Mouse (Mus musculus): ENCODE results near the gene Kalrn. TPM values are rescaled to one million over a fixed set of nuclear protein-coding genes. Genes with fewer than 3 reads are reported as not detected.
"Not testable (repeated sequence)": the region's sequence is repeated elsewhere in the genome, so short reads cannot be mapped to it uniquely, and the experiment has no call there.

Kalrn gene
- polyA plus RNA-seq, 1 experiment from 2014 or later: 16.6 TPM

DNA sequence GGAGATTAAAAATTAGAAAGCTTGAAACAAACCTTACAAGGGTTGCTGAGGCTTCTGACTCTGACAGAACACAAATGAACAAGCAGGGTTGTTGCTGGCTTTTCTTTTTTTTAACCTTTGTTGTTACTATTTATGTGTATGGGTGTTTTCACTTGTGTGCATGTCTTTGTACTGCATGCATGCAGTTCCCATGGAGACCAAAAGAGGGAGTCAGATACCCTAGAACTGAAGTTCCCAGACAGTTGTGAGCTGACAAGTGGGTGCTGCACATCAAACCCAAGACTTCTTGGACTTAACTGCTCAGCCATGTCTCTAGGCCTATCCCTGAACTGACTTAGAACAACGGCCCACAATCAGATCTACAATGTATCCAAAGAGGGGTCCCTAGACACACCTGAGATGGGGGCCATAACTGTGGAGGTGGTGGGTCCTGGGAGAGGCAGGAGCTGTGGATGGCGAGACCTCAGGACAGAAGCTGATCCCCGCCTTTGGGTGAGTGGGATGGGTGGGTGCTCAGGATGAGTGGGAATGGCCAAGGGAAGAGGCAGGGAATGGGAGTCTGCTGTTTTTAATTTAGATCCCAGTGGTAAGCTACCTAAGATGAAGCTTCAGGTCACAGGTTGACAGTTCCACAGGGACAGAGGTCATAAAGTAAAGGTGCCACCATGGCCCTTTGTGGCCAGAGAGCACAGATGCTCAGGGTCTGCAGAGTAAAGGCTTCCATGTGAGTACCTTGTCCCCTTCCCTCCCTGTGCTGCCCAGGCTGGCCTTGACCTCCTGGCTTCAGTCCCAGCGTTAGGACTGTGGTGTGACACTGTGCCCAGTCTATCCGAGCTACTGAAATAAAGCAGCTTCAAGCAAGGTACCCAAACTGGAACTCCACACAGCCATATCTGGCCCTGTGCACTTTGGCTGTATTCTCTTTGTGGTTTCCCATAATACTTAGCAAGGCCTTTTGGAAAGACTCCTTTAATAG, 490.6 kb downstream of the Kalrn start:
- DNase-seq (ENCODE audit: low spot score): no peak
- no peaks in the 10 kb centered on the region for H3K27me3 ChIP-seq (ENCODE audit: insufficient read depth, poor library complexity, severe bottlenecking)
- H3K9me3 ChIP-seq: no peaks in the 10 kb centered on the region
- peaks cover 28% of the 10 kb centered on the region for H3K4me1 ChIP-seq (replicated peaks)
- 95% methylated on average over 5 of the region's 5 CpGs for WGBS
- H3K4me3 ChIP-seq: no peak overlapping the region
- no peaks in the 10 kb centered on the region for H3K36me3 ChIP-seq
- peak overlapping the region; percentile 50; the same call in 1 of the 2 replicates for H3K27ac ChIP-seq

- H3K4me1 ChIP-seq (replicated peaks): peaks cover 20% of the 10 kb centered on the region
- H3K4me3 ChIP-seq: no peak overlapping the region
- WGBS: 50% methylated on average over 19 of the region's 19 CpGs
- no peaks in the 10 kb centered on the region for H3K36me3 ChIP-seq
- no peaks in the 10 kb centered on the region for H3K27me3 ChIP-seq (ENCODE audit: insufficient read depth, poor library complexity, severe bottlenecking)
- peak overlapping the region; percentile 50; the same call in 1 of the 2 replicates for H3K27ac ChIP-seq
- peak; percentile 12 for DNase-seq (ENCODE audit: low spot score)
- H3K9me3 ChIP-seq: no peaks in the 10 kb centered on the region
Observed at GRCm38 (mm10) chr16:34081683-34082438, 491.5 kb downstream of the Kalrn start.

- not testable (repeated sequence) for H3K4me3 ChIP-seq; H3K27me3 ChIP-seq (ENCODE audit: insufficient read depth, poor library complexity, severe bottlenecking); H3K36me3 ChIP-seq; DNase-seq (ENCODE audit: low spot score); H3K27ac ChIP-seq; H3K9me3 ChIP-seq
- peaks cover 20% of the 10 kb centered on the region for H3K4me1 ChIP-seq (replicated peaks)
Observed at GRCm38 (mm10) chr16:34081314-34081682, 492.0 kb downstream of the Kalrn start.

DNA sequence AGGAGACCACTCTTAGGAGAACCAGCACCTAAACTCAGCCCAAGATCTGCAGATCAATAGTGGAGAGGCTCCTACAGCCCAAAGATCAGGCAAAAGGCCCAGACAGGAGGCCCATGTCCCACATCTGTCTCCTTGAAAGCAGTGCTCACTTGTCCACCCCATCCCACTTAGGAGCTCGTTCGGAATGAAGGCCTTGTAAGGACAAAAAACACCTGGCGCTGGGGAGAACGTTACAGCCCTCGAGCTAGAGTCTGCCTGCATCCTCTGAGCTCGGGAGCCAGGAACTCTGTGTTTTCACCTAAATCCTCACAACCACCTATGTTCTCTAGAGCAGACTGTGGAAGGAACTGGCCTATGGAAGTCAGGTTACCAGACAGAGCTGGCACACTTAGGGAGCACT, 492.5 kb downstream of the Kalrn start:
- Histone ChIP-seq H3K27me3 (ENCODE audit: insufficient read depth, poor library complexity, severe bottlenecking) (no peaks in the 10 kb centered on the region), H3K4me1 (replicated peaks) (peaks cover 20% of the 10 kb centered on the region), H3K9me3 (no peaks in the 10 kb centered on the region), H3K4me3 (no peak overlapping the region), H3K36me3 (no peaks in the 10 kb centered on the region), H3K27ac (no peak overlapping the region)
- 69% methylated on average over 6 of the region's 6 CpGs for WGBS
- no peak for DNase-seq (ENCODE audit: low spot score)

DNA sequence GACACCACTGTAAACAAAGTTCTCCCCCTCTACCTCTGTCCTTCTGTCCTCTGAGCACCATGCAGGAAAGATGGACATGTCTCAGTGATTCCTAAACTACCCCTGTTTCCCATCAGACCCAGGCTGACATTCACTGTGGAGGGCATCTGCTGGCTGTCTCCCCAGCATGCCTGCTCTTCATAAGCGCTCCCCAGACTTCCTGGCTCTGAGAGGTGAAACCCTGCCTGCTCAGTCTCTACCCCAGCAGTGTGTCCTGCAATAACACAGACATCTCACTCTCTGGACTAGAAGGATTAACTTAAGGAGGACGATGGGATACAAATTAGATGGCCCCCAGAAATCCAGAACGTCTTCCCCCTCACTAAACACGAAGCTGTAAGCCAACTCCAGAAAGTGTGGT, 493.8 kb downstream of the Kalrn start:
- Histone ChIP-seq H3K27me3 (ENCODE audit: insufficient read depth, poor library complexity, severe bottlenecking) (no peaks in the 10 kb centered on the region), H3K27ac (no peak overlapping the region), H3K4me1 (replicated peaks) (peaks cover 20% of the 10 kb centered on the region), H3K9me3 (no peaks in the 10 kb centered on the region), H3K4me3 (no peak overlapping the region), H3K36me3 (no peaks in the 10 kb centered on the region)
- 82% methylated on average over 4 of the region's 4 CpGs for WGBS
- no peak for DNase-seq (ENCODE audit: low spot score)

GRCm38 (mm10) chr16:34078732-34079131, 494.6 kb downstream of the Kalrn start:
- Histone ChIP-seq H3K9me3 (no peaks in the 10 kb centered on the region), H3K4me3 (no peak overlapping the region), H3K4me1 (replicated peaks) (peaks cover 20% of the 10 kb centered on the region), H3K27ac (no peak overlapping the region), H3K27me3 (ENCODE audit: insufficient read depth, poor library complexity, severe bottlenecking) (no peaks in the 10 kb centered on the region), H3K36me3 (no peaks in the 10 kb centered on the region)
- WGBS: 92% methylated on average over 2 of the region's 2 CpGs
- no peak for DNase-seq (ENCODE audit: low spot score)

DNA sequence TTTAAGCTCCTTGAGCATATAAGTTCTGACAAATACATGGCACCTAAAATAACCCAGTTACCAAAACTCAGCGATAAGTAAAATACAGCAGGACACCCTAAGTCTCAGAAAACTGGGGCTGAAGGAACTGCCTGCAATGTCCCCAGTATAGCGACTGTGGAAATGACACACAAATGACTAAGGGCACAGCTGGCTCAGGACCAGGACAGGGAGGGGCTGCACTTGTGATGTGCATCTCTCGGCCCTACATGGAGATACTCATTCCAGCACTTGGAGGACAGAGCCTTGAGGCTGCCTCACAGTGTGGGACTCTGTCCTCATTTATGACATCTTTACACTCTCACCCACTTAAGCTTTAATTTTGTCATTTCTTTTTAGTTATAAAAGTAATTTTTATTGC, 497.2 kb downstream of the Kalrn start:
- no peak overlapping the region for H3K4me3 ChIP-seq
- no peak for DNase-seq (ENCODE audit: low spot score)
- H3K27me3 ChIP-seq (ENCODE audit: insufficient read depth, poor library complexity, severe bottlenecking): no peaks in the 10 kb centered on the region
- no peaks in the 10 kb centered on the region for H3K36me3 ChIP-seq
- H3K4me1 ChIP-seq (replicated peaks): peaks cover 2% of the 10 kb centered on the region; the same call in 1 of the 2 replicates
- WGBS: 85% methylated on average over 3 of the region's 3 CpGs
- no peaks in the 10 kb centered on the region for H3K9me3 ChIP-seq
- H3K27ac ChIP-seq: no peak overlapping the region

GRCm38 (mm10) chr16:34073930-34074329, 499.4 kb downstream of the Kalrn start:
- no peak for DNase-seq (ENCODE audit: low spot score)
- WGBS: 91% methylated on average over 4 of the region's 4 CpGs
- Histone ChIP-seq H3K36me3 (no peaks in the 10 kb centered on the region), H3K4me1 (replicated peaks) (no peaks in the 10 kb centered on the region), H3K9me3 (no peaks in the 10 kb centered on the region), H3K4me3 (no peak overlapping the region), H3K27ac (no peak overlapping the region), H3K27me3 (ENCODE audit: insufficient read depth, poor library complexity, severe bottlenecking) (no peaks in the 10 kb centered on the region)

DNA sequence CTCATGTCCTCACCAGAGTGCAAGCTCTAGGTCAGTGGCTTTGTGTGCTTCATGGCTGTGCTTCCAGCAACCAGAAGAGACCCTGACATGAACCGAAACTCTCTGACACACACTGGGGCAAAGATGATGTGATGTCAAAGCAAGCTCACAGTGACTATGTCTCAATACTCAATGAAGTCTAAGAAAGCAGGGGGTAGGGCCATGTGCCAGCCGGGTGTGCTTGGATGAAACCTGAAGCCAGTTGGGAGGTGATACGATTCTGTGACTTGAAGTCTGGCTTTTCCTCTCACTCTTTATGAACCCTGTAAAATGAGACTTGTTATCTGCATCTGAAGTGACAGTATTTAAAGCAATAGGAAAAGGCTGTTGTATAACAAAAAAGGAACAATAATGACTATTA, 501.2 kb downstream of the Kalrn start:
- WGBS: 83% methylated on average over 3 of the region's 3 CpGs
- Histone ChIP-seq H3K4me1 (replicated peaks) (no peaks in the 10 kb centered on the region), H3K36me3 (no peaks in the 10 kb centered on the region), H3K9me3 (no peaks in the 10 kb centered on the region), H3K27me3 (ENCODE audit: insufficient read depth, poor library complexity, severe bottlenecking) (no peaks in the 10 kb centered on the region), H3K27ac (no peak overlapping the region), H3K4me3 (no peak overlapping the region)
- DNase-seq (ENCODE audit: low spot score): no peak

DNA sequence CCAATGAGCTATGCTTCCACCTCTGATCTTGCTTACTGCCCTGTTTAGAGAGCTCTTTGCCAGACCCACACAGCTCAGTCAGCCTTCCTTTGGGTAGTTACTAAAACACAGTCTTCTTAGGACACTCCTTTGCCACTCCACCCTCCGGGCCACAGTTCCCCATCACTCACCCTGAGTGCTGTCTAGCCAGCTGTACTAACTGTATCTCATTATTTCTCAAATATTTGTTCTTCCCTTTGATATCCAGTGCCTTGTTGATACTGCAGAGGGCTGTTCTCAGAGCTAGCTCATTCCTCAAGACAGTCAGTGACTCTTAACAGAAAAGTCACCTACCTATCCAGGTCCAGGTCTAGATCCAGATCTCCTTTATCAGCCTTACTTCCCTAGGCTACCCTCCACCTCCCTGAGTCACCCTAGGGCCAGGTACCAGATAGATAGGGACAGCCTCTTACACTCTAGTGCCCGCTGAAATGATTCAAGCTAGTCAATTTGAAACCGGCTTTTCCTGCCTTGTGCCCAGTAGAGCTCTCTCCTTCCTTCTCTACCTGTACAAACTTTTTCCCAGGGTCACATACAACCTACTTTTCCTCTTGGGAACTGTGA, 502.0 kb downstream of the Kalrn start:
- Histone ChIP-seq H3K36me3 (no peaks in the 10 kb centered on the region), H3K4me3 (no peak overlapping the region), H3K4me1 (replicated peaks) (no peaks in the 10 kb centered on the region), H3K27ac (no peak overlapping the region), H3K9me3 (no peaks in the 10 kb centered on the region), H3K27me3 (ENCODE audit: insufficient read depth, poor library complexity, severe bottlenecking) (no peaks in the 10 kb centered on the region)
- WGBS: 94% methylated on average over 3 of the region's 3 CpGs
- DNase-seq (ENCODE audit: low spot score): no peak

DNA sequence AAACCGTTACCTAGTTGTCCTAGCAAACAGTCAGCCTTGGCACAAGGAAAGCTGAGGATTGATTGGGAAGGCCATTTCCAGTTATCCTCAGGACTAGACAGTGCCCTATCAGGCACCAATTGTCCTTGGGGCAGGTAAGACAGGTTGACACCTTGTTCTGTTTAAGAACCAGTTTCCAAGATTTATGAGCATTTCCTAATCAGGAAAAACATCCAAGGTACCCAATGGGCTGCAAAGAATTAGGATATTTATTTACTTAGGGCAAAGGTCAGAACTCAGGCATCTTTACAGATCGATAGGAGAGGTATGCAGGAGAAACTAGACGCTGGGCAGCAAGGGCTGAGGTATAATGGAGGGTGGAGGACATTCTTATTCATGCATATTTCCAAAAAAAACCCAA, 503.9 kb downstream of the Kalrn start:
- 73% methylated on average over 3 of the region's 3 CpGs for WGBS
- Histone ChIP-seq H3K4me1 (replicated peaks) (no peaks in the 10 kb centered on the region), H3K27me3 (ENCODE audit: insufficient read depth, poor library complexity, severe bottlenecking) (no peaks in the 10 kb centered on the region)

GRCm38 (mm10) chr16:34066922-34067321, 506.4 kb downstream of the Kalrn start:
- Histone ChIP-seq H3K36me3 (0 out of 2 replicates have a peak, but pooled peaks cover 6% of the 10 kb centered on the region), H3K9me3 (no peaks in the 10 kb centered on the region), H3K4me3 (no peak overlapping the region), H3K27me3 (ENCODE audit: insufficient read depth, poor library complexity, severe bottlenecking) (no peaks in the 10 kb centered on the region), H3K4me1 (replicated peaks) (no peaks in the 10 kb centered on the region), H3K27ac (no peak overlapping the region)
- no peak for DNase-seq (ENCODE audit: low spot score)

More for the DNA sequence above, 503.9 kb downstream of the Kalrn start:
- H3K36me3 ChIP-seq: 0 out of 2 replicates have a peak, but pooled peaks cover 3% of the 10 kb centered on the region
- no peaks in the 10 kb centered on the region for H3K9me3 ChIP-seq
- H3K4me3 ChIP-seq: no peak overlapping the region
- H3K27ac ChIP-seq: no peak overlapping the region
- DNase-seq (ENCODE audit: low spot score): no peak

GRCm38 (mm10) chr16:34066376-34066775, 507.0 kb downstream of the Kalrn start:
- Histone ChIP-seq H3K27me3 (ENCODE audit: insufficient read depth, poor library complexity, severe bottlenecking) (no peaks in the 10 kb centered on the region), H3K27ac (no peak overlapping the region), H3K9me3 (no peaks in the 10 kb centered on the region), H3K4me3 (no peak overlapping the region), H3K4me1 (replicated peaks) (no peaks in the 10 kb centered on the region), H3K36me3 (0 out of 2 replicates have a peak, but pooled peaks cover 6% of the 10 kb centered on the region)
- no peak for DNase-seq (ENCODE audit: low spot score)
- 92% methylated on average over 4 of the region's 4 CpGs for WGBS
